Mouse (Mus musculus) brain, embryonic 14.5 days (tissue): ENCODE measurements around the gene Cep170.

ENCODE experiments used
- CTCF ChIP-seq: fragments of 200-500 bp; IDR thresholded peaks from 2 replicates; pipeline ENCODE4 v1.5.1; 2012; ENCODE audit warnings: inconsistent platforms, mild to moderate bottlenecking, moderate library complexity, borderline replicate concordance; ENCODE audit not compliant: insufficient read depth, insufficient read length; ENCODE audit errors: extremely low read depth
- POLR2A ChIP-seq: fragments of 200-500 bp; IDR thresholded peaks from 2 replicates; pipeline ENCODE4 v1.6.1; 2012; ENCODE audit warnings: mild to moderate bottlenecking, inconsistent platforms, borderline replicate concordance; ENCODE audit not compliant: poor library complexity, insufficient read depth, insufficient read length, severe bottlenecking; ENCODE audit errors: extremely low read depth

DNA sequence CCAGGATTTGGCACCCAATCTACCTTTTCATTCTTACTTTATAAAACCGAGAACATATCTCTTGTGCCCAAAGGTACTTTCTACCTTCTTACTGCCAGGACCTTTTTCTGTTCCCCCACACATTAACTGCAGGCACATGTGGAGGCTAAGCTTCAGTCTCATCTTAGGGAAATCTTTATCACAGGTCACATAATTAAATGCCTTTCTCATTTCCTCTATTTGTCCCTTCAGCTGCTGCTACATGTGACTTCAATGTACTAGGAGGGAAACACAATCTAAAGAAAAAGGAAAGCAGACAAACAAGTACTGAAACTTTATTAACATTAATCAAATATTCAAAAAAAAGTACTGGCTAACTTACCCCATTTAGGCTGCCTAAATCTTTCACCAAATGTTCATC, 21.7 kb downstream of the Cep170 start:
- TF ChIP-seq CTCF, result no peak
- no peak for TF ChIP-seq POLR2A
